Mouse (Mus musculus) lung, postnatal 0 days (tissue): ENCODE data around the gene Atg7.

ENCODE experiments used
- CTCF ChIP-seq: IDR thresholded peaks from 2 replicates; pipeline ENCODE4 v1.5.1; 2016; ENCODE audit warnings: antibody characterized with exemption, mild to moderate bottlenecking
- EP300 ChIP-seq: IDR thresholded peaks from 2 replicates; pipeline ENCODE4 v1.6.1; 2016; ENCODE audit warnings: antibody characterized with exemption, mild to moderate bottlenecking, control low read depth

DNA sequence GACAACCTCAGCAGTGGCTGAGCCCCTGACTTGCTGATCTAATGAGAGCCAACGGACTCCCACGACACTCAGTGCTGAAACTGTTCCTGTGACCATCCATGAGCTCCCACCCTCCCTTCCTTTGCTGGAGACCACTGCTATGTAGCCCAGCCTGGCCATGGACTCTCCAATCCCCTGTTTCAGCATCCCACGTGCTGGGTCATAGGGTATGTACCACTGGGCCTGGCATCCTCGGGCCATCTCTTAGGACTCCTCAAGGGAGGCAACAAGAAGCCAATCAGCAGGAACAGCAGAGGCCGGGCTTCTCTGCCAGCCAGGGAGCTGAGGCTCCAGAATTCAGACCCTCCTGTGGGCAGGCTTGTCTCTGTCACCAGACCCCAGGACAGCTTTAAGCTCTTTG lies 239.3 kb downstream of the Atg7 start:
- no peak for TF ChIP-seq CTCF
- no peak for TF ChIP-seq EP300
